Mouse (Mus musculus): Measurements from ENCODE around the gene Vrk3. TPM values are rescaled to one million over a fixed set of nuclear protein-coding genes. Genes with fewer than 3 reads are reported as not detected.
"Not testable (repeated sequence)": the region's sequence is repeated elsewhere in the genome, so short reads cannot be mapped to it uniquely, and the experiment has no call there.

Vrk3 gene
- polyA plus RNA-seq, 1 experiment from 2014 or later, result 36.4 TPM

DNA sequence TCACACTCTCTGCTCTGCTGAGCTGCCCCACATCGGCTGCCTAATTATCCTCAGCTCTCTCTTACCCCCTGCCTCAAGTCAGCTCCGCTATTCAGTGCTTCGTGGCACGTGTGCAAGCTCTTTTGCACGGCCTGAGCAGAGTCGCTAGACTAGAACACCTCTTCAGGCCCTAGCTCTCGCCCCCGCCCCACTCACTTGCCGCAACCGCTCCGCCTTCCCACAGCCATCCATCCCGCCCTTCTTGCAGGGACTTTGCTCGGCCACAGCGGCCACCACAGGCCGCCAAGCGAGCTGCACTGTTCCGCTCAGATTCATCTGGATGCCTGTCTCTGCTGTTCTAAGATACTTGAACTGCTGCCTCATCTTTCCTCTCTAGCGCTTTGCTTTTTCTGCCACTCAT is 3.1 kb upstream of the Vrk3 start:
- Histone ChIP-seq H3K4me3 (ENCODE audit: low read depth, low read length) (peak overlapping the region; percentile 44), H3K27me3 (replicated peaks; ENCODE audit: control insufficient read depth, insufficient read depth, low read length) (no peaks in the 10 kb centered on the region), H3K9me3 (ENCODE audit: control insufficient read depth, low read length) (no peaks in the 10 kb centered on the region), H3K9ac (ENCODE audit: low read depth, low read length) (peak overlapping the region; percentile 44), H3K4me2 (peak overlapping the region; percentile 81), H3K4me1 (replicated peaks; ENCODE audit: control insufficient read depth, insufficient read depth, low read length) (peaks cover 18% of the 10 kb centered on the region), H3K36me3 (ENCODE audit: control insufficient read depth, insufficient read depth, low read length) (no peaks in the 10 kb centered on the region), H3K27ac (ENCODE audit: low read depth, low read length) (no peak overlapping the region)
- peak; percentile 45 for ATAC-seq (replicated peaks; ENCODE audit: low FRiP score)
- peak; percentile 74 for DNase-seq (ENCODE audit: low spot score)
- WGBS, result 1% methylated on average over 18 of the region's 18 CpGs

DNA sequence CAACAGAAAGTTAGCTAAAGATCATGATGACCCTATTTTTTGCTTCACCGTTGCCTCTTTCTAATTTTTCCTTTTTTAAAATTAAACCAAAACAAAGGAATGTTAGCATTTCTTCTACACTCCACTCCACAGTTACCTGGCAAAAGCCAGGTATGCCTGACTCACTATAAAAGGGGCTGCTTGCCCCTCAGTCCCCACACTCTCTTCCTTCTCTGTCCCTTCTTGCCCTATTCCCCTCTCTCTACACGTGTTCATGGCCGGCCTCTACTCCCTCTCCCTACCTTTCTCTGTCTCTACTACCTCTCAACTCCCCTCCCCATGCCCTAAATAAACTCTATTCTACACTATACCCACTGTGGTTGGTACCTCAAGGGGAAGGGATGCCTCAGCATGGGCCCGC is 1.1 kb upstream of the Vrk3 start:
- ATAC-seq (replicated peaks; ENCODE audit: low FRiP score) (no peak), DNase-seq (ENCODE audit: low spot score) (no peak)
- Histone ChIP-seq H3K9me3 (ENCODE audit: control insufficient read depth, low read length) (no peaks in the 10 kb centered on the region), H3K27me3 (replicated peaks; ENCODE audit: control insufficient read depth, insufficient read depth, low read length) (no peaks in the 10 kb centered on the region), H3K36me3 (ENCODE audit: control insufficient read depth, insufficient read depth, low read length) (no peaks in the 10 kb centered on the region; the same call in 1 of the 2 replicates), H3K4me3 (ENCODE audit: low read depth, low read length) (peak overlapping the region; percentile 70), H3K27ac (ENCODE audit: low read depth, low read length) (no peak overlapping the region), H3K9ac (ENCODE audit: low read depth, low read length) (no peak overlapping the region), H3K4me2 (peak overlapping the region; percentile 91), H3K4me1 (replicated peaks; ENCODE audit: control insufficient read depth, insufficient read depth, low read length) (peaks cover 18% of the 10 kb centered on the region)
- 72% methylated on average over 4 of the region's 4 CpGs for WGBS

DNA sequence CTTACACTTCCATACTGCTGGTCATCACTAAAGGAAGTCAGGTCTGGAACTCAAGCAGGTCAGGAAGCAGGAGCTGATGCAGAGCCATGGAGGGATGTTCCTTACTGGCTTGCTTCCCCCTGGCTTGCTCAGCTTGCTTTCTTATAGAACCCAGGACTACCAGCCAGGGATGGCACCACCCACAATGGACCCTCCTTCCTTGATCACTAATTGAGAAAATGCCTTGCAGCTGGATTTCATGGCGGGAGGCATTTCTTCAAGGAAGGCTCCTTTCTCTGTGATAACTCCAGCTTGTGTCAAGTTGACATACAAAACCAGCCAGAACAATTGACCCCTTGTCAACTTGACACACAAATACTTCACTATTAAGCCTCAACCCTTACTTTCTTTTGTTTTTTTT is 2.7 kb downstream of the Vrk3 start, which contains the start of gene Zfp473:
TSS of gene Zfp473 (minus strand) at position 101 of the 400 bp plus-strand sequence.
- not testable (repeated sequence) for H3K4me3 ChIP-seq (ENCODE audit: low read depth, low read length); H3K9ac ChIP-seq (ENCODE audit: low read depth, low read length); H3K27me3 ChIP-seq (replicated peaks; ENCODE audit: control insufficient read depth, insufficient read depth, low read length); DNase-seq (ENCODE audit: low spot score); ATAC-seq (replicated peaks; ENCODE audit: low FRiP score); H3K9me3 ChIP-seq (ENCODE audit: control insufficient read depth, low read length); H3K27ac ChIP-seq (ENCODE audit: low read depth, low read length); H3K4me2 ChIP-seq
- Histone ChIP-seq H3K4me1 (replicated peaks; ENCODE audit: control insufficient read depth, insufficient read depth, low read length) (peaks cover 10% of the 10 kb centered on the region; the same call in 1 of the 2 replicates), H3K36me3 (ENCODE audit: control insufficient read depth, insufficient read depth, low read length) (peaks cover 21% of the 10 kb centered on the region)
- 79% methylated on average over 1 of the region's 1 CpGs for WGBS

- Histone ChIP-seq H3K4me3 (ENCODE audit: low read depth, low read length) (no peak overlapping the region), H3K27me3 (replicated peaks; ENCODE audit: control insufficient read depth, insufficient read depth, low read length) (no peaks in the 10 kb centered on the region), H3K9ac (ENCODE audit: low read depth, low read length) (no peak overlapping the region), H3K9me3 (ENCODE audit: control insufficient read depth, low read length) (no peaks in the 10 kb centered on the region), H3K36me3 (ENCODE audit: control insufficient read depth, insufficient read depth, low read length) (peaks cover 42% of the 10 kb centered on the region), H3K4me2 (no peak overlapping the region), H3K4me1 (replicated peaks; ENCODE audit: control insufficient read depth, insufficient read depth, low read length) (no peaks in the 10 kb centered on the region), H3K27ac (ENCODE audit: low read depth, low read length) (no peak overlapping the region)
- WGBS, result 81% methylated on average over 2 of the region's 2 CpGs
- ATAC-seq (replicated peaks; ENCODE audit: low FRiP score), result no peak
- no peak for DNase-seq (ENCODE audit: low spot score)
Measured at GRCm38 (mm10) chr7:44757164-44757563, 9.0 kb downstream of the Vrk3 start.

DNA sequence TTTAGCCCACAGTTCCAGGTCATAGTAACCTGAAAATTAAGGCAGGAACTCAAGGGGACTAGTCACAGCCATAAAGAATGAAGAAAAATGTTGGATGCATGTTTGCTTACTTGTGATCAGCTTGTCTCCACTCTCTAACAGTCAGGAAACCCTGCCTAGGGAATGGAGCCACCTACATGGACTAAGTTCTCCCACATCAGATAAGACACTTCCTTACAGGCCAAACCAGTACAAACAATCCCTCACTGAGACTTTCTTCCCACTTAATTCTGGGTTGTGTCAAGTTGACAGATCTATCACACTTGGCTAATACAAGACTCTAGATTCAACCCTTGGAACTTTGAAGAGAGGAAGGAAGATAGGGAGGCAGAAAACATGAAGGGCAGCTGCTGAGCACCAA is 12.2 kb downstream of the Vrk3 start:
- peaks cover 32% of the 10 kb centered on the region for H3K36me3 ChIP-seq (ENCODE audit: control insufficient read depth, insufficient read depth, low read length)
- H3K4me3 ChIP-seq (ENCODE audit: low read depth, low read length), result no peak overlapping the region
- DNase-seq (ENCODE audit: low spot score) (no peak), ATAC-seq (replicated peaks; ENCODE audit: low FRiP score) (no peak)
- H3K4me1 ChIP-seq (replicated peaks; ENCODE audit: control insufficient read depth, insufficient read depth, low read length), result no peaks in the 10 kb centered on the region
- no peak overlapping the region for H3K9ac ChIP-seq (ENCODE audit: low read depth, low read length)
- no peak overlapping the region for H3K27ac ChIP-seq (ENCODE audit: low read depth, low read length)
- H3K4me2 ChIP-seq, result no peak overlapping the region
- no peaks in the 10 kb centered on the region for H3K27me3 ChIP-seq (replicated peaks; ENCODE audit: control insufficient read depth, insufficient read depth, low read length)
- no peaks in the 10 kb centered on the region for H3K9me3 ChIP-seq (ENCODE audit: control insufficient read depth, low read length)

GRCm38 (mm10) chr7:44768129-44768528 is 19.9 kb downstream of the Vrk3 start:
- Histone ChIP-seq H3K27ac (ENCODE audit: low read depth, low read length) (no peak overlapping the region), H3K9ac (ENCODE audit: low read depth, low read length) (no peak overlapping the region), H3K4me1 (replicated peaks; ENCODE audit: control insufficient read depth, insufficient read depth, low read length) (peaks cover 20% of the 10 kb centered on the region), H3K4me3 (ENCODE audit: low read depth, low read length) (no peak overlapping the region), H3K9me3 (ENCODE audit: control insufficient read depth, low read length) (no peaks in the 10 kb centered on the region), H3K4me2 (peak overlapping the region; percentile 14; the same call in 1 of the 2 replicates), H3K27me3 (replicated peaks; ENCODE audit: control insufficient read depth, insufficient read depth, low read length) (no peaks in the 10 kb centered on the region), H3K36me3 (ENCODE audit: control insufficient read depth, insufficient read depth, low read length) (peaks cover 19% of the 10 kb centered on the region; the same call in 1 of the 2 replicates)
- no peak for DNase-seq (ENCODE audit: low spot score)
- ATAC-seq (replicated peaks; ENCODE audit: low FRiP score), result peak; percentile 65
- WGBS, result 74% methylated on average over 5 of the region's 5 CpGs

GRCm38 (mm10) chr7:44770046-44770578 is 21.9 kb downstream of the Vrk3 start:
- H3K27ac ChIP-seq (ENCODE audit: low read depth, low read length), result no peak overlapping the region
- no peaks in the 10 kb centered on the region for H3K9me3 ChIP-seq (ENCODE audit: control insufficient read depth, low read length)
- 20% methylated on average over 6 of the region's 6 CpGs for WGBS
- ATAC-seq (replicated peaks; ENCODE audit: low FRiP score) (no peak), DNase-seq (ENCODE audit: low spot score) (peak; percentile 73)
- no peaks in the 10 kb centered on the region for H3K27me3 ChIP-seq (replicated peaks; ENCODE audit: control insufficient read depth, insufficient read depth, low read length)
- H3K9ac ChIP-seq (ENCODE audit: low read depth, low read length), result no peak overlapping the region
- peaks cover 21% of the 10 kb centered on the region; the same call in 1 of the 2 replicates for H3K36me3 ChIP-seq (ENCODE audit: control insufficient read depth, insufficient read depth, low read length)
- H3K4me1 ChIP-seq (replicated peaks; ENCODE audit: control insufficient read depth, insufficient read depth, low read length), result peaks cover 23% of the 10 kb centered on the region
- H3K4me3 ChIP-seq (ENCODE audit: low read depth, low read length), result no peak overlapping the region
- H3K4me2 ChIP-seq, result no peak overlapping the region

GRCm38 (mm10) chr7:44772591-44773204 is 24.5 kb downstream of the Vrk3 start:
- Histone ChIP-seq H3K36me3 (ENCODE audit: control insufficient read depth, insufficient read depth, low read length) (peaks cover 11% of the 10 kb centered on the region; the same call in 1 of the 2 replicates), H3K4me2 (peak overlapping the region; percentile 21; the same call in 1 of the 2 replicates), H3K4me3 (ENCODE audit: low read depth, low read length) (no peak overlapping the region), H3K27ac (ENCODE audit: low read depth, low read length) (no peak overlapping the region; the same call in 1 of the 2 replicates), H3K9ac (ENCODE audit: low read depth, low read length) (no peak overlapping the region), H3K4me1 (replicated peaks; ENCODE audit: control insufficient read depth, insufficient read depth, low read length) (peaks cover 21% of the 10 kb centered on the region), H3K27me3 (replicated peaks; ENCODE audit: control insufficient read depth, insufficient read depth, low read length) (no peaks in the 10 kb centered on the region), H3K9me3 (ENCODE audit: control insufficient read depth, low read length) (no peaks in the 10 kb centered on the region)
- ATAC-seq (replicated peaks; ENCODE audit: low FRiP score), result peak; percentile 97
- 68% methylated on average over 8 of the region's 8 CpGs for WGBS
- DNase-seq (ENCODE audit: low spot score), result peak; percentile 46
